In the genomic region with DNA sequence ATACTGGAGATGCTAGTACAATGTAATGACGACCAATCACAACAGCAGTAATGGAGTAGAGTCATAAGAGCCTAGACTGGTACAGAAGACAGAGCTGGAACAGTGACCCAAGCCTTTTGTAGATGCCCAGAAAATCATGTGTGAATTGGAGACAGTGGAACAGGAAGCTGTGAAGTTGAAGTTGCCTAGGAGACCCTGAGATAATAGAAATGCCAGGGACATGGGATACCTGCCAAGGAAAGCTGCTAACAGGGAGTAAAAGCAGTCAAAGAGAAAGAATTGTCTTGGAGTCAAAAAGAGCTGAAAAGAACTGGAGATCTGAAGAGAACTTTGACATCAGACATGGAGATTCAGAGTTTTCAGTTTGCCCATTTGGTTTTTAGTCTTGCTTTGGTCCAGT, we compare ENCODE assay signal across 17 mouse cellular contexts.
DNase-seq lines count a peak whose midpoint lies in the region; ATAC-seq and TF ChIP-seq lines count a peak whose summit lies in the region.
"Had no signal": no experiment of that assay in that cellular context is flagged by ENCODE, and none has a peak within 500 bp of the region (broad histone marks: within the 10 kb centered on the region; RNA-seq: fewer than 3 reads in every experiment).

No protein-coding gene starts in this region.

- no peak overlapping the region for H3K27ac ChIP-seq in hindbrain, postnatal 0 days
- no peak overlapping the region for H3K27ac ChIP-seq in hindbrain, embryonic 10.5 days
- H3K27ac ChIP-seq: embryonic facial prominence, embryonic 12.5 days; heart, embryonic 13.5 days; hindbrain, embryonic 13.5 days had no signal

- H3K4me1 ChIP-seq in hindbrain, postnatal 0 days (ENCODE audit: insufficient read depth, low read length), result no peaks in the 10 kb centered on the region
- H3K4me1 ChIP-seq in hindbrain, embryonic 10.5 days (replicated peaks), result no peaks in the 10 kb centered on the region
- H3K4me1 ChIP-seq: embryonic facial prominence, embryonic 12.5 days; heart, embryonic 13.5 days; hindbrain, embryonic 13.5 days had no signal

- TF ChIP-seq CTCF in hindbrain, postnatal 0 days (IDR thresholded peaks at IDR 0.05; ENCODE audit: low read depth), result no peak

- peak; percentile 61 for DNase-seq in adrenal gland, adult 2 months
- DNase-seq in adrenal gland, postnatal 4 days (ENCODE audit: low spot score in 2 of 2), result no peak
- peak; percentile 8 for DNase-seq in hindbrain, postnatal 0 days (ENCODE audit: low spot score)
- DNase-seq in hindbrain, embryonic 10.5 days (ENCODE audit: low spot score), result no peak
- peak; percentile 2 for DNase-seq in adrenal gland, postnatal 25 days
- no peak for DNase-seq in heart, adult 11 months
- no peak for DNase-seq in urinary bladder, postnatal 25 days (ENCODE audit: low spot score)
- DNase-seq: cerebellum, adult 2 months; cerebellum, postnatal 14 days; gastrocnemius, postnatal 14 days; heart, postnatal 36 days; kidney, adult 2 months had no signal

- ATAC-seq in hindbrain, postnatal 0 days, result no peak
- ATAC-seq: forebrain, embryonic 16.5 days; intestine, embryonic 16.5 days had no signal

- H3K9me3 ChIP-seq in hindbrain, postnatal 0 days (ENCODE audit: low read length), result 0 out of 2 replicates have a peak, but pooled peaks cover 2% of the 10 kb centered on the region
- no peaks in the 10 kb centered on the region for H3K9me3 ChIP-seq in hindbrain, embryonic 10.5 days
- H3K9me3 ChIP-seq: embryonic facial prominence, embryonic 12.5 days; hindbrain, embryonic 13.5 days had no signal

- H3K4me3 ChIP-seq in hindbrain, postnatal 0 days (ENCODE audit: low read length), result no peak overlapping the region
- H3K4me3 ChIP-seq in hindbrain, embryonic 10.5 days, result no peak overlapping the region
- H3K4me3 ChIP-seq: embryonic facial prominence, embryonic 12.5 days; heart, embryonic 13.5 days; hindbrain, embryonic 13.5 days had no signal

- no peaks in the 10 kb centered on the region for H3K27me3 ChIP-seq in hindbrain, postnatal 0 days (ENCODE audit: insufficient read depth, low read length)
- no peaks in the 10 kb centered on the region for H3K27me3 ChIP-seq in hindbrain, embryonic 10.5 days (ENCODE audit: insufficient read depth, poor library complexity, severe bottlenecking)
- H3K27me3 ChIP-seq: embryonic facial prominence, embryonic 12.5 days; heart, embryonic 13.5 days; hindbrain, embryonic 13.5 days had no signal

- H3K36me3 ChIP-seq in hindbrain, postnatal 0 days (ENCODE audit: insufficient read depth, low read length), result no peaks in the 10 kb centered on the region
- no peaks in the 10 kb centered on the region for H3K36me3 ChIP-seq in hindbrain, embryonic 10.5 days
- H3K36me3 ChIP-seq: embryonic facial prominence, embryonic 12.5 days; heart, embryonic 13.5 days; hindbrain, embryonic 13.5 days had no signal

- no peak overlapping the region for H3K9ac ChIP-seq in hindbrain, postnatal 0 days (replicated peaks; ENCODE audit: low read length)
- H3K9ac ChIP-seq: embryonic facial prominence, embryonic 12.5 days; heart, embryonic 13.5 days; hindbrain, embryonic 13.5 days had no signal

- WGBS in hindbrain, postnatal 0 days, result 55% methylated on average over 1 of the region's 1 CpGs
- WGBS in hindbrain, embryonic 10.5 days, result 79% methylated on average over 1 of the region's 1 CpGs

- no peak overlapping the region for H3K4me2 ChIP-seq in hindbrain, postnatal 0 days (ENCODE audit: low read depth, low read length)
- H3K4me2 ChIP-seq: embryonic facial prominence, embryonic 12.5 days; heart, embryonic 13.5 days; hindbrain, embryonic 13.5 days had no signal

Comparison
In these comparisons a context has a peak if more than half of its experiments do, and no peak if none do; other contexts are left out.
1. DNase-seq: peak in adrenal gland, adult 2 months (single experiment), hindbrain, postnatal 0 days (single experiment) and adrenal gland, postnatal 25 days (single experiment); none in adrenal gland, postnatal 4 days (0 of 2), hindbrain, embryonic 10.5 days (single experiment), heart, adult 11 months (single experiment) and urinary bladder, postnatal 25 days (single experiment).